Mouse (Mus musculus) kidney, embryonic 16.5 days (tissue): ENCODE measurements at regions not wholly inside any gene's neighbourhood (a gene's known extent, or its start where the extent isn't known, plus 50 kb on each side); places are given as distances from the start of the nearest gene placed in this dataset.
A peak's percentile ranks its signal among the peaks of the same experiment; 100 is the strongest.

Experiments
- ATAC-seq: fragments of 200-750 bp; cut with Nextera tagmentation; 2 replicates; pipeline ENCODE4 v1.8.0; 2017; ENCODE audit warnings: moderate TSS enrichment; ENCODE audit not compliant: low FRiP score, low TSS enrichment
- H3K27ac ChIP-seq: fragments of 300-500 bp; sonication (generic); 2 replicates; pipeline ENCODE4 v1.5.1; 2014; ENCODE audit warnings: low read length
- H3K27me3 ChIP-seq: fragments of 300-500 bp; sonication (generic); 2 replicates; pipeline ENCODE4 v1.6.1; 2014; ENCODE audit warnings: low read length, control low read depth, mixed read lengths; ENCODE audit not compliant: insufficient read depth
- H3K36me3 ChIP-seq: fragments of 300-500 bp; sonication (generic); 2 replicates; pipeline ENCODE4 v1.6.1; 2014; ENCODE audit warnings: low read length, control low read depth, mixed read lengths; ENCODE audit not compliant: insufficient read depth
- H3K4me1 ChIP-seq: fragments of 300-500 bp; sonication (generic); 2 replicates; pipeline ENCODE4 v1.6.1; 2014; ENCODE audit warnings: low read length, control low read depth, mixed read lengths; ENCODE audit not compliant: insufficient read depth
- H3K4me2 ChIP-seq: fragments of 300-500 bp; sonication (generic); replicated peaks from 2 replicates; pipeline ENCODE4 v1.6.1; 2014; ENCODE audit warnings: low read depth, low read length
- H3K4me3 ChIP-seq: fragments of 300-500 bp; sonication (generic); 2 replicates; pipeline ENCODE4 v1.5.1; 2014; ENCODE audit warnings: mild to moderate bottlenecking, low read length
- H3K9ac ChIP-seq: fragments of 300-500 bp; sonication (generic); replicated peaks from 2 replicates; pipeline ENCODE4 v1.6.1; 2014; ENCODE audit warnings: low read length
- H3K9me3 ChIP-seq: fragments of 300-500 bp; sonication (generic); 2 replicates; pipeline ENCODE4 v1.6.1; 2016; ENCODE audit warnings: low read length, control low read depth
- WGBS: fragments of 180-500 bp; shearing (Covaris S2); extraction: QIAGEN DNeasy Blood & Tissue Kit; methylation state at CpG from one replicate; pipeline ENCODE4 v1.1.7; 2014; 5-methylcytosine and 5-hydroxymethylcytosine counted together

DNA sequence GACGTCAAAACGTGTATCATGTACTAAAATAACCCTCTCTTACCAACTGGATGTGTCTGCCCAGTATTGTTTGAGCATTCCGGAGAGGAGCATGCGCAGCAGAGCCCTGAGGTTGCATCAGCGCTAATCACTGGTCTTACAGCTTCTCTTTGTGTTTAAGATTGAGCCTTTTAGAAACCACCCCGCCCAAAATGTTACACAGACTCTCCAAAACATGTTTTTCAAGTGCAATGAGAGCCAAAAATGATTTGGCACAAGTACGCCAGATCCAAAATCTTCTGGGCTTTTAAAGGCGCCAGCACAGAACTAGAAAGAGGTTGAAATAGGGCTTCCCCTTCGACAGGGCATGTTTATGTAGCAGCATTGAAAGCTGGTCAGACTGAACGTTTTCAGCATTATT, 123.8 kb upstream of the Cited2 start:
- no peaks in the 10 kb centered on the region for H3K36me3 ChIP-seq
- H3K9ac ChIP-seq, result no peak overlapping the region
- no peak overlapping the region for H3K4me2 ChIP-seq
- WGBS, result 86% methylated on average over 10 of the region's 10 CpGs
- H3K27me3 ChIP-seq, result no peaks in the 10 kb centered on the region
- H3K4me1 ChIP-seq, result 0 out of 2 replicates have a peak, but pooled peaks cover 2% of the 10 kb centered on the region
- H3K4me3 ChIP-seq, result no peak overlapping the region
- no peak for ATAC-seq
- no peaks in the 10 kb centered on the region for H3K9me3 ChIP-seq
- no peak overlapping the region for H3K27ac ChIP-seq

DNA sequence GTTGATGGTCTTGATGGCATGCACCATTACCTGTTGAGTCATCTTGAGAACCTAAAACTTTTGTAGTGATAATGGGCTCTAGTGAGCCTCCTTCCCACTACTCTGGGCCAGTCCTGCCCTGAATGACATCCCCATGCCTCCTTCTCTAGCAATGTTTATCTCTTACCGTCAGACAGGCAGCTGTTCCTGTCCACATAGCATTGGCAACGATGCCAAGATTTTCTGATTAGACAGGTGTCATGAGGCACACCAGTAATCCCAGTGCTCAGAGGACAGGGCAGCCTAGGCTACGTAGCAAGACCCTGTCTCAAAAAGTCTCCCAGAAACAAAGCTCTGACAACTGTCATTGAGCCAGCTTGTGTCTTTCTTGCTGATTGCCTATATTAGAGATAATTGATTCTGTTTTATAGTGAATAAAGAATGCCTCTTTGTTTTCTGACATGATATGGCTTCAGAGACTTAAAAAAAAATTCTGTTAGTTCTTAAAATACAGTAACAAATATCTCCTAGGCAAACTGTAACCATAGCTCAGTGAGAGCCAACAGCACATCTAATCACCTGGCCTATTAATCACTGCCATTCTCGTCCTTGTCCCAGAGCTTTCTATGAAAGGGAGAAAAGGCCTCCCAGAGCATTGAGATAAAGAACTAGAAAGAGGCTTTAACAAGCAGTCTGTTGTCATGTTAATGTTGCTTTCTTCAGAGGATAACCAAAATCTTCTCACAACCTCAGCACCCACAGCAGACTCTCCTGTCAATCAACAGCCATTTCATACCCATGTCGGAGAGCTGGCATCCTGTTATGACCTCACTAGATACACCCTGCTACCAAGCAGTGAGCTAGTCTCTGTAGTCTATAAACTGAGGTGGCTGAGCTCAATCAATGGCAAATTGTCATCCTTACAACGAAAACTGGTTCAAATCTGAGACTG, 122.9 kb upstream of the Cited2 start:
- Histone ChIP-seq H3K9ac (no peak overlapping the region), H3K9me3 (no peaks in the 10 kb centered on the region), H3K4me2 (no peak overlapping the region), H3K4me3 (no peak overlapping the region), H3K27me3 (no peaks in the 10 kb centered on the region), H3K36me3 (no peaks in the 10 kb centered on the region), H3K27ac (no peak overlapping the region), H3K4me1 (0 out of 2 replicates have a peak, but pooled peaks cover 2% of the 10 kb centered on the region)
- ATAC-seq, result no peak
- WGBS, result 64% methylated on average over 6 of the region's 6 CpGs

GRCm38 (mm10) chr10:17600762-17601108, 122.3 kb upstream of the Cited2 start:
- 50% methylated on average over 3 of the region's 3 CpGs for WGBS
- H3K36me3 ChIP-seq, result no peaks in the 10 kb centered on the region
- no peak overlapping the region for H3K27ac ChIP-seq
- no peaks in the 10 kb centered on the region for H3K9me3 ChIP-seq
- H3K9ac ChIP-seq, result no peak overlapping the region
- H3K4me3 ChIP-seq, result no peak overlapping the region
- H3K4me1 ChIP-seq, result 0 out of 2 replicates have a peak, but pooled peaks cover 2% of the 10 kb centered on the region
- no peak overlapping the region for H3K4me2 ChIP-seq
- no peaks in the 10 kb centered on the region for H3K27me3 ChIP-seq
- no peak for ATAC-seq

DNA sequence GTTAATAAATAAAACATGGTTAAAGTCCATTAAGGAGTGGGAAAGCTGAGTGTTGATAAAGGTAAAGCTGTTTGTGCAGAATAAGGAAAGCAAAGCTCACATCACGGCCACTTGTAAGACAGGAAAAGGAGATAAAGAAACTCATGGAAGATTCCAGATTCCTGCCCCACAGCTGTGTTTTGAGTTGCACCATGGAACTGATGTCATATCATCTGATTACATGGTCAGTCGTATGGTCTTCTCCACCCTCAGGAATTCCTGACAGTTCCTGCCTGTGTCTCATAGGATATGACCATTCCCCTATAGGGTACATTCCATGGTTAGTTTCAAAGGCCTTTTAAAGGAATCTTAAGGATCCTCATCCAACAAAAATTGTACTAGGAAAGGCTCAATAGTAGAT, 120.6 kb upstream of the Cited2 start:
- Histone ChIP-seq H3K9ac (no peak overlapping the region), H3K4me1 (0 out of 2 replicates have a peak, but pooled peaks cover 2% of the 10 kb centered on the region), H3K4me3 (no peak overlapping the region), H3K9me3 (no peaks in the 10 kb centered on the region), H3K36me3 (no peaks in the 10 kb centered on the region), H3K4me2 (no peak overlapping the region), H3K27ac (no peak overlapping the region), H3K27me3 (no peaks in the 10 kb centered on the region)
- no peak for ATAC-seq
- WGBS, result 52% methylated on average over 2 of the region's 2 CpGs

DNA sequence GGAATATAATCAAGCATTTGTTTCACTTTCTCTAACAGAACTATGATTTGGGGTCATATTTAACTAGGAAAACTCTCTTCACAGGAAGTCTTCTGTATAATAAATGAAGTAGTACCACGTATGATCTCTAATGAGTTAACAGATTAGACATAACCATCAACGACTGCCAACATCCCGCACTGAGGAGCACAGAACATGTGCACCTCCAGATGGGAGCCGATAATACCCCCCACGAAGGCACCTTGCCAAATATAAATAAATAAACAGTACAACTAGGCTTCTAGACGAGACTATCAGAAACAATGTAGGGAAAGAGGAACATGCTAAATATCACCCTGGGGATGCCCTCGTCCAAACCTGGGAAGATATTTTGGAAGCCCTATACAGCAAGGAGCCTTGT, 114.8 kb upstream of the Cited2 start:
- H3K4me3 ChIP-seq, result no peak overlapping the region
- H3K9me3 ChIP-seq, result no peaks in the 10 kb centered on the region
- WGBS, result 77% methylated on average over 7 of the region's 7 CpGs
- no peaks in the 10 kb centered on the region for H3K27me3 ChIP-seq
- no peak overlapping the region for H3K4me2 ChIP-seq
- H3K4me1 ChIP-seq, result no peaks in the 10 kb centered on the region
- no peak overlapping the region for H3K9ac ChIP-seq
- no peak for ATAC-seq
- H3K27ac ChIP-seq, result no peak overlapping the region
- no peaks in the 10 kb centered on the region for H3K36me3 ChIP-seq

- ATAC-seq, result no peak
- no peaks in the 10 kb centered on the region for H3K27me3 ChIP-seq
- WGBS, result 67% methylated on average over 7 of the region's 7 CpGs
These were observed 112.4 kb upstream of the Cited2 start for GRCm38 (mm10) chr10:17610592-17610991.

GRCm38 (mm10) chr10:17613281-17613680, 109.7 kb upstream of the Cited2 start:
- H3K9ac ChIP-seq, result no peak overlapping the region
- 84% methylated on average over 3 of the region's 3 CpGs for WGBS
- no peaks in the 10 kb centered on the region for H3K27me3 ChIP-seq
- H3K4me1 ChIP-seq, result no peaks in the 10 kb centered on the region
- no peak overlapping the region for H3K4me2 ChIP-seq
- no peak overlapping the region for H3K4me3 ChIP-seq
- no peak for ATAC-seq
- no peak overlapping the region for H3K27ac ChIP-seq
- no peaks in the 10 kb centered on the region for H3K9me3 ChIP-seq
- no peaks in the 10 kb centered on the region for H3K36me3 ChIP-seq

More at GRCm38 (mm10) chr10:17610592-17610991, 112.4 kb upstream of the Cited2 start:
- Histone ChIP-seq H3K4me2 (no peak overlapping the region), H3K4me1 (no peaks in the 10 kb centered on the region), H3K4me3 (no peak overlapping the region), H3K36me3 (no peaks in the 10 kb centered on the region), H3K27ac (no peak overlapping the region), H3K9me3 (no peaks in the 10 kb centered on the region), H3K9ac (no peak overlapping the region)

- no peak for ATAC-seq
- H3K9me3 ChIP-seq, result no peaks in the 10 kb centered on the region
- H3K9ac ChIP-seq, result no peak overlapping the region
- no peak overlapping the region for H3K27ac ChIP-seq
- H3K4me3 ChIP-seq, result no peak overlapping the region
- no peaks in the 10 kb centered on the region for H3K27me3 ChIP-seq
- 0 out of 2 replicates have a peak, but pooled peaks cover 3% of the 10 kb centered on the region for H3K4me1 ChIP-seq
- no peaks in the 10 kb centered on the region for H3K36me3 ChIP-seq
- WGBS, result 77% methylated on average over 1 of the region's 1 CpGs
- H3K4me2 ChIP-seq, result no peak overlapping the region
These were observed 105.0 kb upstream of the Cited2 start for GRCm38 (mm10) chr10:17618024-17618423.

GRCm38 (mm10) chr10:17619617-17620016, 103.4 kb upstream of the Cited2 start:
- Histone ChIP-seq H3K9me3 (no peaks in the 10 kb centered on the region), H3K36me3 (no peaks in the 10 kb centered on the region), H3K27ac (peak overlapping the region; percentile 71), H3K4me3 (no peak overlapping the region), H3K9ac (no peak overlapping the region), H3K4me1 (0 out of 2 replicates have a peak, but pooled peaks cover 3% of the 10 kb centered on the region), H3K27me3 (no peaks in the 10 kb centered on the region), H3K4me2 (no peak overlapping the region)
- ATAC-seq, result peak; percentile 85
- 31% methylated on average over 3 of the region's 3 CpGs for WGBS

- Histone ChIP-seq H3K4me1 (0 out of 2 replicates have a peak, but pooled peaks cover 3% of the 10 kb centered on the region), H3K4me2 (no peak overlapping the region), H3K27me3 (no peaks in the 10 kb centered on the region), H3K36me3 (no peaks in the 10 kb centered on the region), H3K9me3 (no peaks in the 10 kb centered on the region), H3K27ac (no peak overlapping the region), H3K4me3 (no peak overlapping the region), H3K9ac (no peak overlapping the region)
- 69% methylated on average over 5 of the region's 5 CpGs for WGBS
- ATAC-seq, result no peak
These were observed 101.2 kb upstream of the Cited2 start for GRCm38 (mm10) chr10:17621703-17622385.
